Mouse (Mus musculus) lung, adult 2 months (tissue): ENCODE results near the gene Rnf169. TPM values are rescaled to one million over a fixed set of nuclear protein-coding genes. Genes with fewer than 3 reads are reported as not detected.
"Not testable (repeated sequence)": the region's sequence is repeated elsewhere in the genome, so short reads cannot be mapped to it uniquely, and the experiment has no call there.

Source experiments
- DNase-seq: peaks from one replicate; pipeline ENCODE4 v3.0.0; 2022
- H3K4me1 ChIP-seq: fragments of 200-500 bp; 2 replicates; pipeline ENCODE4 v1.6.1; 2011; ENCODE audit warnings: low read length; ENCODE audit not compliant: control insufficient read depth, insufficient read depth
- H3K4me3 ChIP-seq: fragments of 200-500 bp; replicated peaks from 2 replicates; pipeline ENCODE3; 2011; ENCODE audit warnings: low read depth, mild to moderate bottlenecking, control low read depth, low read length; ENCODE audit errors: extremely low read depth
- CTCF ChIP-seq: fragments of 200-500 bp; IDR thresholded peaks from 2 replicates; pipeline ENCODE4 v1.5.1; 2011; ENCODE audit warnings: mild to moderate bottlenecking, low read length, control low read depth; ENCODE audit not compliant: insufficient read depth
- POLR2A ChIP-seq: fragments of 200-500 bp; IDR thresholded peaks from 2 replicates; pipeline ENCODE4 v1.6.1; 2011; ENCODE audit warnings: low read depth, mild to moderate bottlenecking, control low read depth, low read length, borderline replicate concordance; ENCODE audit errors: extremely low read depth
- WGBS: fragments of 180-500 bp; shearing (Covaris S2); methylation state at CpG from one replicate; pipeline ENCODE4 v1.1.7; 2018; 5-methylcytosine and 5-hydroxymethylcytosine counted together
- polyA plus RNA-seq: library from polyadenylated mRNA; depleted of rRNA; stranded (reverse); fragments of >200 nt; gene quantifications from 2 replicates; pipeline ENCODE4 v1.2.3, GENCODE M21; 2012

The Rnf169 gene
- polyA plus RNA-seq, 1 experiment, result 6.0 TPM

DNA sequence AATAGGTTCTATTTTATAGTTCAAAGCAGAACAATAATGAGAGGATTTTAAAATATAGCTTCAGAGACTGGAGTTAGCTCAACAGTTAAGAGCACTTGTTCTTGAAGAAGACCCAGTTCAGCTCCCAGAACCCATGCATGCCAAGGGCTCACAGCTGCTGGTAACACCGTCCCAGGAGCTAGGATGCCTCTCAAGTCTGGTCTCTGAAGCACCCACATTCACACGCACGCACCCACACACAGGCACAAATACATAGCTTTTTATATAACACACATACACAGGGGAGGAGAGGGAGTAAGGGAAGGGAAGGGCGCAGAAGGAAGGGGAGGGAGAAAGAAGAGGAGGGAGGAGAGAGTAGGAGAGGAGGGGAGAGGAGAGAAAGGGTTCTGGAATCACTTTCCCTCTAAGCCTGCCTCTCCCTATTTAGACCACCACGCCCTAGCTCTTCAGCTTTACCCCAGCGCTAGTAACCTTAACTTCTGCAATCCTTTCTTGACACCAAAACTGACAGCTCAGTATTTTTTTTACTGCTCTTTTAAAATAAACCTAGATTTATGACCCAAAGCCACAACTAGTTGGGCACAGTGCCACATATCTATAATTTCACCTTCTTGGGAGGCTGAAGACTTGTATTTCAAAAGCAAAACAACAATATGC is 26.7 kb downstream of the Rnf169 start:
- no peak for TF ChIP-seq POLR2A
- no peak for TF ChIP-seq CTCF
- no peak for DNase-seq
- no peak overlapping the region for H3K4me3 ChIP-seq
- 70% methylated on average over 6 of the region's 6 CpGs for WGBS
- peaks cover 3% of the 10 kb centered on the region; the same call in 1 of the 2 replicates for H3K4me1 ChIP-seq

DNA sequence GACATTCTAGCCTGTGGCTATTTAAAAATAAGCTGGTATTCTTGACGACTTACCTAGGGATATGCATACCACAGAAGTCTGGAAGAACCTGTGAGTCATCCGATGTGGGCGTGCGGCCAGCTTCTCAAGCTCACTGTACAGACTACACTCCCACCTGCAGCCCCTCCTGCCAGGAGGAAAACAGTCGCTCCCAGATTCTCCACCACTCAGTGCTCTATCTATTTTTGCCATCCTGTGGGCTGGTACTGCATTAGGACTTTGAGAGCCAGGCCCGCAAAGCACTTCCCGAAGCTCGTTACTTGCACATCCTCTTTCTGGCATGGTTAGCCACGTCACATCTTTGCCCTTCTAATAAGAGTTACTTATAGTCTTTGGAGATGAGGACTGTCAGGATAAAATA is 32.9 kb downstream of the Rnf169 start:
- H3K4me1 ChIP-seq, result no peaks in the 10 kb centered on the region
- H3K4me3 ChIP-seq, result no peak overlapping the region
- WGBS, result 62% methylated on average over 9 of the region's 9 CpGs
- no peak for DNase-seq
- TF ChIP-seq CTCF (no peak), POLR2A (no peak)

DNA sequence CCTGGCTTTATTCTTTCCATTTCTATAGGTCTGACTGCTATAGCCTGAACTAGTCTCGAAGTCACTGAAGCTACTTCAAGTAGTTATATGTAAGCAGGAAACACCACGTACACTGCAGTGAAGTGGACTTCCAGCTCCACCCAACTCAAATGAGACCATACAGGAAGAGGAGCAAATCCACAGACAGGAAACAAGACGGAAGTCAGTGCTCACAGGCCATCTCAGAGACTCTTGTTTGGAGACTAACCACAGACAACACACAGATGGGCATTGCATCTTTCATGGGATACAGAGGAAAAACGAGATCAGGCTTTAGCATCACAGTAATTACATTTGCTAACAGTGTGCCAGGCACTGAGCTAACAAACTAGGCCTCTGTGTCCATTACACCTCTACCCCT is 33.9 kb downstream of the Rnf169 start:
- Histone ChIP-seq H3K4me3 (no peak overlapping the region), H3K4me1 (no peaks in the 10 kb centered on the region)
- DNase-seq, result no peak
- 42% methylated on average over 4 of the region's 4 CpGs for WGBS
- no peak for TF ChIP-seq CTCF
- no peak for TF ChIP-seq POLR2A

- no peak for TF ChIP-seq CTCF
- TF ChIP-seq POLR2A, result no peak
- no peaks in the 10 kb centered on the region for H3K4me1 ChIP-seq
- 88% methylated on average over 3 of the region's 3 CpGs for WGBS
- DNase-seq, result no peak
- H3K4me3 ChIP-seq, result no peak overlapping the region
These were observed 34.3 kb downstream of the Rnf169 start for GRCm38 (mm10) chr7:99945939-99946338.

DNA sequence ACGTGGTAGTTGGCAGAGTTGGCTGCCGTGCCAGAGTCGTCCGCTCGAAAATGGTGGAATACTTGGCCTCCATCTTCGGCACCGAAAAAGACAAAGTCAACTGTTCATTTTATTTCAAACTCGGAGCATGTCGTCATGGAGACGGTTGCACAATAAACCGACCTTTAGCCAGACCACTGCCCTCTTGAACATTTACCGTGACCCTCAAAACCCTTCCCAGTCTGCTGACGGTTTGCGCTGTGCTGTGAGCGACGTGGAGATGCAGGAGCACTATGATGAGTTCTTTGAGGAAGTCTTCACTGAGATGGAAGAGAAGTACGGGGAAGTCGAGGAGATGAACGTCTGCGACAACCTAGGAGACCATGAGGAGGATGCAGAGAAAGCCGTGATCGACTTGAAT is 35.2 kb downstream of the Rnf169 start:
- DNase-seq, result not testable (repeated sequence)

DNA sequence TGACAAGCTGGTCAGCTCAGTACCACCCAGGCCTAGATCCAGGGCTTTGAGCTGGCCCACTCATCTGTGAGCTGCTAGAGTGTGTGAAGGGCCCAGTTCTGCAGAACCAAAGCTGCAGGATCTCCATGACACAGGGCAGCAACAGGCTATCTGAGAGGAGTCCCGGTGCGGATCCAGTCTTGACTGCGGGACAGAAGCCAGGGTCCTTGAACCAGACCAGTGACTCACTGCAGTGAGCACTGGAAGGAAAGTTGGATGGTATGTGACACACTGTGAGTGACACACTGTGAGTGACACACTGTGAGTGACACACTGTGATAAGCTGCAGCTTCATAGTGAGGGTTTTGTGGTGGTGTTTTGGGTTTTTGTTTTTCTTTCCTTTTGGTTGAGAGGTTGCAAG is 35.7 kb downstream of the Rnf169 start:
- TF ChIP-seq POLR2A, result no peak
- no peak for TF ChIP-seq CTCF
- WGBS, result 98% methylated on average over 3 of the region's 3 CpGs
- no peak for DNase-seq
- Histone ChIP-seq H3K4me1 (no peaks in the 10 kb centered on the region), H3K4me3 (no peak overlapping the region)

More for the DNA sequence above, 35.2 kb downstream of the Rnf169 start:
- 94% methylated on average over 22 of the region's 22 CpGs for WGBS
- H3K4me3 ChIP-seq, H3K4me1 ChIP-seq: not testable (repeated sequence)

- DNase-seq, result no peak
- no peak overlapping the region for H3K4me3 ChIP-seq
- no peak for TF ChIP-seq POLR2A
- TF ChIP-seq CTCF, result no peak
- no peaks in the 10 kb centered on the region for H3K4me1 ChIP-seq
- 97% methylated on average over 1 of the region's 1 CpGs for WGBS
These were observed 39.6 kb downstream of the Rnf169 start for GRCm38 (mm10) chr7:99940669-99941068.

- Histone ChIP-seq H3K4me1 (no peaks in the 10 kb centered on the region), H3K4me3 (no peak overlapping the region)
- TF ChIP-seq CTCF (peak; percentile 44), POLR2A (no peak)
- WGBS, result 82% methylated on average over 1 of the region's 1 CpGs
- DNase-seq, result no peak
These were observed 44.5 kb downstream of the Rnf169 start for GRCm38 (mm10) chr7:99935758-99936157.

DNA sequence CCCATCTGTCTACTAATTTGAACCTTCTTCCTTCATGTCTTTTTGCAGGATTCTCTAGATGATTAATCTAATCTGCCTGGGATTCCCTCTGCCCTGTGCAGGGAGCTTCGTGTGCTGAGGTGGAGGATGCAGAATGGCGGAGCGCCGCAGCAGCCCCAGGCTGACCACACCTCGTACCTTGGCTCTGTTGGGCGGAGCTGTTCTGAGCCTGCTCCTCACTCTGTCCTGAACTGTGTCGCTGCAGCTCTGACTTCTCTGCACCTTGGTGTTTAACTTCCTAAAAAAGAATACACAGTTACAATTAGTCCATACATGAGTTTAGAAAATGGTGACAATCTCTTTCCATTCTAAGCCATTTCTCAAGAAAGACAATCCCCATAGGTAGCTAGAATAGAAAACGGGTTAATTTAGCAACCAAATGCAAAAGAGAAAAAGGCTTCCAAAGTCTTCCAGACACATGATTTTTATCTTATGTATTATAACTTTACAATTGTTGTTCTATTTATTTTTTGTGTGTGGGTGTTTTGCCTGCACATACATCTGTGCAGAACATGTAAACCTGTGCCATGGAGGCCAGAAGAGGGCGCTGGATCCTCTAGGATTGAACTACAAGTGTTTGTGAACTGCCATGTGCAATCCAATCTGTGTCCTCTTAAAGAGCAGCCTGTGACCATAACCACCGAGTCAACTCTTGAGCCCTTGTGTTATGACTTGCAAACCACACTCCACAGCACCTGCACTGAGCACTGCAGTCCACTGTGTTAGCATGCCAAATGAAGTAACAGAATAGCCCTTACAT is 53.1 kb downstream of the Rnf169 start:
- H3K4me3 ChIP-seq, result no peak overlapping the region
- DNase-seq, result peak; percentile 68
- no peak for TF ChIP-seq POLR2A
- TF ChIP-seq CTCF, result peak; percentile 40; the same call in 1 of the 2 replicates
- H3K4me1 ChIP-seq, result no peaks in the 10 kb centered on the region
- 74% methylated on average over 10 of the region's 10 CpGs for WGBS

DNA sequence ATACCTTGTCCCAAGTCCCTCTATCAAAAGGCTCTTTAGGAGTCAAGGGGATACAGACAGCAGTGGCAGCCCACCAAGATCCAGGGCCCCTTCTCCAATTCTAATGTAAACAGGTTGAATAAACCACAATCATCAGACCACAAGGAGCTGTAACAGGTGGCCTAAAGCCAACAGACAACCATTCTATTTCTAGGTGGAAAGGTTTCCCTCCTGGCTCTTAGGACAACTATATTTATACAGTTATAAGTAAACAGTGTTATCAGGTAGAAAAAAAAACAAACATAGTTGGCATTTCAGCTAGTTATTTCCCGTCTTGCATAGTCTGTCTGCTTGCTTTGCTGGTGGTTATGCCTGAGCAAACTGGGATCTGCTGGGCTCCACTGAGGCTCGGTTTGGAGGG is 59.8 kb downstream of the Rnf169 start:
- WGBS, result 41% methylated on average over 2 of the region's 2 CpGs
- no peak for TF ChIP-seq POLR2A
- TF ChIP-seq CTCF, result no peak
- Histone ChIP-seq H3K4me3 (no peak overlapping the region), H3K4me1 (peaks cover 10% of the 10 kb centered on the region; the same call in 1 of the 2 replicates)
- peak; percentile 41 for DNase-seq
